Mouse (Mus musculus) myocyte (in vitro differentiated cells): ENCODE data around the gene Tada2a. TPM values are rescaled to one million over a fixed set of nuclear protein-coding genes. Genes with fewer than 3 reads are reported as not detected.

Source experiments
- H3K27me3 ChIP-seq: one replicate; pipeline ENCODE4 v1.6.1; 2011; ENCODE audit not compliant: control insufficient read depth, insufficient read depth, insufficient read length
- H3K36me3 ChIP-seq: one replicate; pipeline ENCODE4 v1.6.1; 2011; ENCODE audit not compliant: control insufficient read depth, insufficient read depth
- H3K4me2 ChIP-seq: one replicate; pipeline ENCODE4 v1.6.1; 2011; ENCODE audit warnings: low read depth, control low read depth
- H3K4me3 ChIP-seq: one replicate; pipeline ENCODE4 v1.5.1; 2011; ENCODE audit warnings: mild to moderate bottlenecking, control low read depth, moderate library complexity
- H3K79me2 ChIP-seq: one replicate; pipeline ENCODE4 v1.6.1; 2011; ENCODE audit not compliant: control insufficient read depth, insufficient read depth
- H3ac ChIP-seq: one replicate; pipeline ENCODE4 v1.6.1; 2011; ENCODE audit not compliant: control insufficient read depth, insufficient read length
- CEBPB ChIP-seq: IDR thresholded peaks from 2 replicates; pipeline ENCODE4 v1.6.1; 2011; ENCODE audit warnings: mild to moderate bottlenecking, moderate library complexity; ENCODE audit not compliant: poor library complexity, insufficient read depth, severe bottlenecking
- E2F4 ChIP-seq: IDR thresholded peaks from one replicate; pipeline ENCODE4 v1.6.1; 2011; ENCODE audit warnings: mild to moderate bottlenecking, control low read depth, moderate library complexity; ENCODE audit not compliant: insufficient read depth
- MAX ChIP-seq: IDR thresholded peaks from one replicate; pipeline ENCODE4 v1.6.1; 2011; ENCODE audit warnings: low read depth, mild to moderate bottlenecking, control low read depth
- MYOD1 ChIP-seq, 3 experiments: IDR thresholded peaks; one replicate each; pipeline ENCODE4 v1.6.1; 2011; ENCODE audit warnings: control low read depth in 2 of 3, low read depth in 2 of 3, mild to moderate bottlenecking in 2 of 3, moderate library complexity in 1 of 3; ENCODE audit not compliant: insufficient read length in 2 of 3, control insufficient read depth in 1 of 3
- MYOG ChIP-seq, 3 experiments: IDR thresholded peaks; one replicate each; pipeline ENCODE4 v1.6.1; 2011; ENCODE audit warnings: control low read depth in 2 of 3, low read depth in 2 of 3, mild to moderate bottlenecking in 2 of 3; ENCODE audit not compliant: insufficient read length in 2 of 3, control insufficient read depth in 1 of 3, insufficient read depth in 1 of 3
- POLR2A ChIP-seq: IDR thresholded peaks from one replicate; pipeline ENCODE4 v1.6.1; 2011; ENCODE audit warnings: low read depth, mild to moderate bottlenecking, control low read depth, moderate library complexity; ENCODE audit not compliant: insufficient read length
- POLR2AphosphoS2 ChIP-seq: IDR thresholded peaks from one replicate; pipeline ENCODE4 v1.6.1; 2011; ENCODE audit warnings: low read depth, control low read depth; ENCODE audit not compliant: insufficient read length
- REST ChIP-seq: IDR thresholded peaks from one replicate; pipeline ENCODE4 v1.6.1; 2011; ENCODE audit warnings: mild to moderate bottlenecking, control low read depth, moderate library complexity; ENCODE audit not compliant: insufficient read depth, insufficient read length
- SRF ChIP-seq: IDR thresholded peaks from one replicate; pipeline ENCODE4 v1.6.1; 2011; ENCODE audit warnings: low read depth; ENCODE audit not compliant: control insufficient read depth, insufficient read length
- TCF12 ChIP-seq: IDR thresholded peaks from one replicate; pipeline ENCODE4 v1.6.1; 2011; ENCODE audit warnings: mild to moderate bottlenecking, control low read depth; ENCODE audit not compliant: poor library complexity, insufficient read depth, severe bottlenecking
- TCF3 ChIP-seq: IDR thresholded peaks from one replicate; pipeline ENCODE4 v1.6.1; 2011; ENCODE audit warnings: low read depth, control low read depth; ENCODE audit not compliant: insufficient read length
- USF1 ChIP-seq: IDR thresholded peaks from one replicate; pipeline ENCODE4 v1.6.1; 2011; ENCODE audit warnings: low read depth, mild to moderate bottlenecking, control low read depth, moderate library complexity
- polyA plus RNA-seq: library from polyadenylated mRNA; unstranded; fragments of >200 nt; fragmentation: generic; extraction: Trizol; gene quantifications from one replicate; pipeline ENCODE4 v1.2.1, GENCODE M21; 2012; ENCODE audit warnings: missing spikeins

Tada2a gene
- polyA plus RNA-seq, 1 experiment: 12.4 TPM

GRCm38 (mm10) chr11:84127977-84128376 lies 1.4 kb downstream of the Tada2a start:
- Histone ChIP-seq H3K4me2 (no peak overlapping the region), H3K4me3 (no peak overlapping the region)
- no peak for TF ChIP-seq SRF

GRCm38 (mm10) chr11:84121051-84121956 lies 8.1 kb downstream of the Tada2a start:
- TF ChIP-seq MYOD1 (IDR thresholded peaks at IDR 0.05; ENCODE audit: control insufficient read depth in 1 of 3, insufficient read length in 2 of 3, low read depth in 2 of 3) (no peak), POLR2A (no peak), POLR2AphosphoS2 (no peak)
- H3K4me3 ChIP-seq: no peak overlapping the region
- H3K4me2 ChIP-seq: no peak overlapping the region
- H3K36me3 ChIP-seq: peaks cover 39% of the 10 kb centered on the region
- no peaks in the 10 kb centered on the region for H3K79me2 ChIP-seq
- H3K27me3 ChIP-seq: no peaks in the 10 kb centered on the region
- H3ac ChIP-seq: no peak overlapping the region

More at GRCm38 (mm10) chr11:84127977-84128376, 1.4 kb downstream of the Tada2a start:
- H3K27me3 ChIP-seq: no peaks in the 10 kb centered on the region
- H3ac ChIP-seq: no peak overlapping the region
- peaks cover 12% of the 10 kb centered on the region for H3K79me2 ChIP-seq
- H3K36me3 ChIP-seq: peaks cover 22% of the 10 kb centered on the region

GRCm38 (mm10) chr11:84117431-84117830 lies 12.0 kb downstream of the Tada2a start:
- H3K36me3 ChIP-seq: peaks cover 22% of the 10 kb centered on the region
- no peaks in the 10 kb centered on the region for H3K27me3 ChIP-seq
- no peak for TF ChIP-seq E2F4
- TF ChIP-seq CEBPB: no peak
- TF ChIP-seq MAX: no peak
- no peaks in the 10 kb centered on the region for H3K79me2 ChIP-seq
- H3ac ChIP-seq: no peak overlapping the region
- H3K4me3 ChIP-seq: no peak overlapping the region
- no peak overlapping the region for H3K4me2 ChIP-seq

- Histone ChIP-seq H3K27me3 (no peaks in the 10 kb centered on the region), H3K36me3 (peaks cover 16% of the 10 kb centered on the region), H3K79me2 (no peaks in the 10 kb centered on the region), H3K4me2 (no peak overlapping the region), H3K4me3 (no peak overlapping the region), H3ac (no peak overlapping the region)
- TF ChIP-seq POLR2AphosphoS2 (no peak), TCF12 (no peak), MYOG (IDR thresholded peaks at IDR 0.05; ENCODE audit: control insufficient read depth in 1 of 3, insufficient read depth in 1 of 3, insufficient read length in 2 of 3, low read depth in 2 of 3) (no peak), MYOD1 (IDR thresholded peaks at IDR 0.05; ENCODE audit: control insufficient read depth in 1 of 3, insufficient read length in 2 of 3, low read depth in 2 of 3) (no peak), POLR2A (no peak), SRF (no peak), E2F4 (no peak), TCF3 (no peak), REST (no peak), USF1 (no peak), CEBPB (no peak), MAX (no peak)
Measured at GRCm38 (mm10) chr11:84116221-84116620, 13.2 kb downstream of the Tada2a start.

GRCm38 (mm10) chr11:84115646-84116045 lies 13.8 kb downstream of the Tada2a start:
- Histone ChIP-seq H3K4me3 (no peak overlapping the region), H3K27me3 (no peaks in the 10 kb centered on the region), H3K36me3 (peaks cover 11% of the 10 kb centered on the region), H3K79me2 (no peaks in the 10 kb centered on the region), H3K4me2 (no peak overlapping the region), H3ac (no peak overlapping the region)
- TF ChIP-seq USF1: no peak
- TF ChIP-seq POLR2A: no peak
- no peak for TF ChIP-seq E2F4
- no peak for TF ChIP-seq REST
- no peak for TF ChIP-seq MYOD1 (IDR thresholded peaks at IDR 0.05; ENCODE audit: control insufficient read depth in 1 of 3, insufficient read length in 2 of 3, low read depth in 2 of 3)
- TF ChIP-seq TCF3: no peak
- no peak for TF ChIP-seq MYOG (IDR thresholded peaks at IDR 0.05; ENCODE audit: control insufficient read depth in 1 of 3, insufficient read depth in 1 of 3, insufficient read length in 2 of 3, low read depth in 2 of 3)
- no peak for TF ChIP-seq MAX
- TF ChIP-seq POLR2AphosphoS2: no peak
- no peak for TF ChIP-seq SRF
- no peak for TF ChIP-seq TCF12
- no peak for TF ChIP-seq CEBPB
